Mouse (Mus musculus) v-Abl transformed pro-B cells (cell line): ENCODE results near the gene Tpo.

Experiments
- in situ Hi-C, 2 experiments: fragments of 400-800 bp; cut with MboI; formaldehyde crosslinking; loops; one replicate each; pipeline ENCODE4 v1.15.1; 2025; ENCODE audit not compliant: unreplicated experiment in 2 of 2

The Tpo gene

GRCm38 (mm10) chr12:30027721-30028340 is 104.6 kb downstream of the Tpo start:
- in situ Hi-C loops = loop anchor here (25.0 kb wide), 2 partner anchors 859 to 1441 kb away; partner anchors contain the start of genes Alkal2 (in 1 of the 2) and Allc (in 1 of the 2)

GRCm38 (mm10) chr12:30024264-30024825 is 108.1 kb downstream of the Tpo start:
- in situ Hi-C loops = no loop called here

GRCm38 (mm10) chr12:30023491-30023890 is 108.9 kb downstream of the Tpo start:
- in situ Hi-C loops = no loop called here

DNA sequence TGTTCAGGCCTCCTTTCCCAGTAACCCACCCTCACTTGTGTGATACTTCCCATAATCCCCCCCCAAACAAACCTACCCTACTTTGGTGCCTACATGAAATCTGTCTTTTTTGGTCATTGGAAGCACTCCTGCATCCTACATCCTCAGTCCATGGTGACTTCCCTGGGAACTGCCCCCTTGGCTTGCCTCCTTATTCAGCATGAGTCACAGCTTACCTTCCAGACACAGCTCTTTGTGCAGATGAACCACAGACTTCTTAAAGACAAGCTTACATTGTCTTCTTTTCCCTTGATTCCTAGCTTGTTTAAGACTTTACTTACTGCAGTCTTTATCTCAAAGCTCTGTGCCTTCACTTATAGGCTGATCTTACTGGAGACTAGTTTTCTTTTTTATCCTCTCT is 112.0 kb downstream of the Tpo start:
- in situ Hi-C loops = no loop called here

DNA sequence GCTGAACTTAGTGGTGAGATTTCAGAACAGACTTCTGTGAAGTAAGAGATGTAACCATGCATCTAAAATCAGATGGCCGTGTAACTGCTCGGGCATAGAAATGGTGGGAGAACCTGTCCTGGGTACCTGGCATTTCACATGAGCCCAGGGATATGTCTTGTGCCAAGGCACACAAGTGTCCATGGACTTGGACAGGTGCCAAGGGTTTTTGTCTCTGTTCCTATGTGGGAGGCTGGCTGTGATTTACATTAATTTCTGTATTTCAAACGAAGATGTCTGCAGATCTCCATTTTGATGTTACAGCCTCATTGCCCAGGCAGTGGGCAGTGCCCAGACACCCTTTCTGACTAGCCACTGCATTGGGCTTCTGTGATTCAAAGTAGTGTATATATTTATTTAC is 115.3 kb downstream of the Tpo start:
- in situ Hi-C loops = no loop called here

DNA sequence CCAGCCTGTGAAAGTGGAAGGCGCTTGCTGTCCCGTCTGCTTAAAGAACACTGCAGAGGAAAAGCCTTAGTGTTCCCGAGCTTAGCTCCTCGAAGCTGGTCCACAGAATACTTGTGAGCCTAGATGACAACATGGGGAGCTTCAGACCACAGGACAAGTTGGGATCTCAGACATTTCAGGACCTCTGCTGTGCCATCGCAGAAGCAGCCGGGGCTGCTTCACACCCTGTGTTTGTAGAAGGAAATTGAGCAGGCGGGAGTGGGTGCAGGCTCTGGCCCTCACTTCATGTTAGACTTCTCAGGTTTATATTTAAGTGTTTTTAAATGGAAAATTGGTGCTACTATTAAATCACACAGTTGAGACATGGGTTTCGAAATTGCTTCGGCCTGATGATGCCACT is 116.9 kb downstream of the Tpo start:
- in situ Hi-C loops = no loop called here

DNA sequence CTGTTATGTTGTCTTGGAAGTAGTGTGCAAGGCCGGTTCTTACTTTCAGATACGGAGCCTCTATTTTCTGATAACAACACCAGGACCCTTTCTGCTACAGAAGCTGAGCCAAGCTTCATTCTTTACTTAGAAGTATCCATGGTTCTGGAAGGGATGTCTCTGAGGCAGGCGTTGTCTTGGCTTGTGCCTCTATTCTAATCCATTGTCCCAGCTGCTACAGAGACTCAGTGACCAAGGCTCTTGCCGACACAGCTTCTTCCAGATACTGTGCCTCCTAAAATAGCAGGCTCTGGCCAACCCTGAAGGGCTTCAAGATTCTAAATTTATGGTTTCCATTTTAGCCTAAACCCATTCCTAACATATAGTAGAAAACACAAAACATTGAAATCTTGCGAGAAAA is 123.7 kb downstream of the Tpo start:
- in situ Hi-C loops = no loop called here

DNA sequence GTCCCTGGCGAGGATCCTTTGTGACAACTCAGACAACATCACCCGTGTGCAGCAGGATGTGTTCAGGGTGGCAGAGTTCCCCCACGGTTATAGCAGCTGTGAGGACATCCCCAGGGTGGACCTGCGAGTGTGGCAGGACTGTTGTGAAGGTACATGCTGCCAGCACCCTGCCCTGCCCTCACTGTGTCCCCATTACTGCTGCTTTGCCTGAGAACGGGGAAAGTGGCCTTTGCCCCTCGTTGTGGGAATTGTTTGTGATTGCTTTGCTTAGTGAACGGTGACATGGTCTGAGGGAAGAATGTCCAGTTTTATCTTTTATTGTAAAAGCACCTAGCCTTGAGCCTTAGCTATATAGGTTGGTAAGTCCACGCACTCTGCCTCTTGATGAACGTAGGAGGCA is 125.8 kb downstream of the Tpo start:
- in situ Hi-C loops = no loop called here
